Mouse (Mus musculus) forebrain, embryonic 11.5 days (tissue): ENCODE data around the gene Hspd1. TPM values are rescaled to one million over a fixed set of nuclear protein-coding genes. Genes with fewer than 3 reads are reported as not detected.

Experiments
- ATAC-seq: fragments of 200-750 bp; cut with Nextera tagmentation; replicated peaks from 2 replicates; pipeline ENCODE4 v1.8.0; 2017; ENCODE audit warnings: moderate TSS enrichment; ENCODE audit not compliant: low FRiP score
- DNase-seq: peaks from one replicate; pipeline ENCODE4 v3.0.0-alpha.2; 2017; ENCODE audit warnings: low spot score
- H3K27ac ChIP-seq: fragments of 300-500 bp; sonication (generic); 2 replicates; pipeline ENCODE4 v1.5.1; 2014; ENCODE audit warnings: low read depth, low read length
- H3K27me3 ChIP-seq: fragments of 300-500 bp; sonication (generic); 2 replicates; pipeline ENCODE4 v1.6.1; 2014; ENCODE audit warnings: mild to moderate bottlenecking, low read length, mixed read lengths; ENCODE audit not compliant: control insufficient read depth, insufficient read depth
- H3K36me3 ChIP-seq: fragments of 300-500 bp; sonication (generic); 2 replicates; pipeline ENCODE4 v1.6.1; 2014; ENCODE audit warnings: mild to moderate bottlenecking, low read length, moderate library complexity, mixed read lengths; ENCODE audit not compliant: control insufficient read depth, insufficient read depth
- H3K4me1 ChIP-seq: fragments of 300-500 bp; sonication (generic); replicated peaks from 2 replicates; pipeline ENCODE4 v1.6.1; 2014; ENCODE audit warnings: low read length, mixed read lengths; ENCODE audit not compliant: control insufficient read depth, insufficient read depth
- H3K4me2 ChIP-seq: fragments of 300-500 bp; sonication (generic); 2 replicates; pipeline ENCODE4 v1.6.1; 2014; ENCODE audit warnings: low read depth, mild to moderate bottlenecking, low read length, moderate library complexity, mixed read lengths; ENCODE audit not compliant: severe bottlenecking
- H3K4me3 ChIP-seq: fragments of 300-500 bp; sonication (generic); 2 replicates; pipeline ENCODE4 v1.5.1; 2014; ENCODE audit warnings: low read depth, low read length
- H3K9ac ChIP-seq: fragments of 300-500 bp; sonication (generic); 2 replicates; pipeline ENCODE4 v1.6.1; 2014; ENCODE audit warnings: low read length
- H3K9me3 ChIP-seq: fragments of 300-500 bp; sonication (generic); 2 replicates; pipeline ENCODE4 v1.6.1; 2016; ENCODE audit warnings: low read length, mixed read lengths; ENCODE audit not compliant: control insufficient read depth
- WGBS: fragments of 180-500 bp; shearing (Covaris S2); extraction: QIAGEN DNeasy Blood & Tissue Kit; methylation state at CpG from one replicate; pipeline ENCODE4 v1.1.7; 2014; 5-methylcytosine and 5-hydroxymethylcytosine counted together
- polyA plus RNA-seq: library from polyadenylated mRNA; unstranded; fragments of >200 nt; fragmentation: Nextera tagmentation; extraction: Ambion mirVana; gene quantifications from 2 replicates; pipeline ENCODE4 v1.2.1, GENCODE M21; 2014

Hspd1 gene
- polyA plus RNA-seq, 1 experiment from 2014 or later = 416 TPM

DNA sequence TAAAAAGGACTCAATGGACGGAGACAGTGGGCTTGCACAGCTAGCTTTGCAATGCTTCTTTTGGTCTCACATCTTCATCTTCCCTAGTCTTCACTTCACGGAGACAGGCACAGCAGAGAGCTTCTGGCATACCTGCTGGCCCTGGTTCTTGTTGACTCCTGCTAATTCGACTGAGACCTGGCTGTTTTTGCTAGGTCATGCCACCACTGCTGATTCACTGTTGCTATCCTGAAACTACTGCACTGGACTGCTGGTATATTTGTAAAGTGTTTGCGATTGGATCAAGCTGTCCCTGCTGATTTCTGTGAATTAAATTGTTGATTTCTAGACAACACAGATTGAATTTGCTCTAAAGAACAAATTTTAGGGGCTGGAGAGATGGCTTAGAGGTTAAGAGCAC, 46.4 kb downstream of the Hspd1 start:
- ATAC-seq = no peak
- Histone ChIP-seq H3K4me2 (no peak overlapping the region), H3K36me3 (no peaks in the 10 kb centered on the region), H3K27ac (no peak overlapping the region), H3K4me1 (no peaks in the 10 kb centered on the region), H3K4me3 (no peak overlapping the region), H3K9ac (no peak overlapping the region), H3K9me3 (no peaks in the 10 kb centered on the region; the same call in 1 of the 2 replicates), H3K27me3 (no peaks in the 10 kb centered on the region)
- DNase-seq = no peak
- WGBS = 82% methylated on average over 4 of the region's 4 CpGs

DNA sequence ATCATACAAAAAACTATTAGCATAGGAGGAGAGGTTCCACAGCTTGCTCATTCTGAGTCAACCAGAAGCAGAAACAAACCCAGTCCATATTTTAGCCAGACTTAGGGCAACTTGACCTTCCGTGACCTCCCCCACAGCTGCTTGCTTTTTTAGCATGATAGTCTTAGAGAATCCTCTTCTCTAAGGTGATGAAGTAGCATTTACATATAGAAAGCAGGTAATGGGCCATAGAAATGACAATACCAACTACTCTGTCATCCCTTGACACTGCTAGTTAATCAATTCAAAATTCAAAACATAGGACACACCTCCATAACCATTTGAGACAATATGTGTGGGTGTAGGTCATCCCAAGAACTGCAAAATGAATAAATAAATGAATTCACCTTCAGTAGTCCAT, 48.1 kb downstream of the Hspd1 start:
- Histone ChIP-seq H3K36me3 (no peaks in the 10 kb centered on the region), H3K27me3 (no peaks in the 10 kb centered on the region), H3K9ac (no peak overlapping the region), H3K4me1 (no peaks in the 10 kb centered on the region), H3K4me2 (no peak overlapping the region), H3K9me3 (no peaks in the 10 kb centered on the region; the same call in 1 of the 2 replicates), H3K27ac (no peak overlapping the region), H3K4me3 (no peak overlapping the region)
- 79% methylated on average over 1 of the region's 1 CpGs for WGBS
- ATAC-seq = no peak
- DNase-seq = no peak

DNA sequence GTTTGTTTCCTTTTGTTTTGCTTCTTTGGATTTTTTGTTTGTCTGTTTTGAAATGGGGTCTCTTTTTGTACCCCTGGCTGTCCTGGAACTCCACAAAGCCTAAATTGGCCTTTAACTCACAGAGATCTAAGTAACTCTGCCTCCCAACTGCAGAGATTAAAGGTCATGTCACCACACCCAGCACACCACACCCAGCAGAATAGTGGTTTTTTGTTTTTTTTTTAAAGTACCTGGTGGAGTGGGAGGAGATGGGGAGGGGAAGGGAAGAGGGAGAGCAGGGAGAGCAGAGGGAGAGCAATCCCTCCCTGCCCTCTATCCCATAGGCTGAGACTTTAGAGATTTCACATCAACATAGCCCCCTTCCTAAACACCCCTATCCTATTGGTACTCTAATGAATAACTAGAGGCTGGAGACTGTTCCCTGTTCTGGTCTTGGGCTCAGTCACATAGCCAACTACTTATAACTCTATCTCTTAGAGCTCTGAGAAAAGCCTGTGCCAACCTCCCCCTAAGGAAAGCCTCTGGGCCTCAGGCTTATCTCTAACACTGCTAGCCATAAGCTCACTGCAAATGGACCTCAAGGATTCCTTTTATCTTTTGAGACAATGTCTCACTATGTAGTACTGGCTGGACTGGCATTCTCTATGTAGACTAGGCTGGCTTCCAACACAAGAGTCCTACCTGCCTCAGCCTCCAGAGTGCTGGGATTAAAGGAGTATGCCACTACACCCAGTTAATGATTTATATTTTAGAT, 56.8 kb downstream of the Hspd1 start:
- Histone ChIP-seq H3K9me3 (no peaks in the 10 kb centered on the region), H3K9ac (no peak overlapping the region), H3K4me3 (no peak overlapping the region), H3K36me3 (no peaks in the 10 kb centered on the region), H3K4me1 (no peaks in the 10 kb centered on the region), H3K27me3 (no peaks in the 10 kb centered on the region), H3K27ac (no peak overlapping the region), H3K4me2 (no peak overlapping the region)
- ATAC-seq = no peak
- no peak for DNase-seq

DNA sequence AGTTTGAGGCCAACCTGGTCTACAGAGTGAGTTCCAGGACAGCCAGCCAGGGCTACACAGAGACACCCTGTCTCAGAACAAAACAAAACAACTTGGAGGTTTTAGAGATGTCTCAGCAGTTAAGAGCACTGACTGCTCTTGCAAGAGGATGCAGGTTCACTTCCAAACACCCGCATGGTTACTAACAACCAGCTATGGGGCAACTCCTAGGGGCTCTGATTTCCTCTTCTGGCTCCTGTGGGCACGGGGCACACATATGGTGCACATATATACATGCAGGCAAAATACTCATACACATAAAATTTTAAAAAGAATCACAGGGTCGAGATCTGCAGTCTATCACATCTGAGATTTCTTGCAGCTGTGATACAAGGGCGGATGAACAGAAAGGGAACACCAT, 58.6 kb downstream of the Hspd1 start:
- ATAC-seq (no peak), DNase-seq (no peak)
- H3K4me1 ChIP-seq = no peaks in the 10 kb centered on the region
- no peak overlapping the region for H3K4me3 ChIP-seq
- no peaks in the 10 kb centered on the region for H3K27me3 ChIP-seq
- no peak overlapping the region for H3K4me2 ChIP-seq
- H3K9me3 ChIP-seq = no peaks in the 10 kb centered on the region
- no peak overlapping the region for H3K27ac ChIP-seq
- H3K9ac ChIP-seq = no peak overlapping the region
- H3K36me3 ChIP-seq = no peaks in the 10 kb centered on the region
- WGBS = 78% methylated on average over 4 of the region's 4 CpGs

DNA sequence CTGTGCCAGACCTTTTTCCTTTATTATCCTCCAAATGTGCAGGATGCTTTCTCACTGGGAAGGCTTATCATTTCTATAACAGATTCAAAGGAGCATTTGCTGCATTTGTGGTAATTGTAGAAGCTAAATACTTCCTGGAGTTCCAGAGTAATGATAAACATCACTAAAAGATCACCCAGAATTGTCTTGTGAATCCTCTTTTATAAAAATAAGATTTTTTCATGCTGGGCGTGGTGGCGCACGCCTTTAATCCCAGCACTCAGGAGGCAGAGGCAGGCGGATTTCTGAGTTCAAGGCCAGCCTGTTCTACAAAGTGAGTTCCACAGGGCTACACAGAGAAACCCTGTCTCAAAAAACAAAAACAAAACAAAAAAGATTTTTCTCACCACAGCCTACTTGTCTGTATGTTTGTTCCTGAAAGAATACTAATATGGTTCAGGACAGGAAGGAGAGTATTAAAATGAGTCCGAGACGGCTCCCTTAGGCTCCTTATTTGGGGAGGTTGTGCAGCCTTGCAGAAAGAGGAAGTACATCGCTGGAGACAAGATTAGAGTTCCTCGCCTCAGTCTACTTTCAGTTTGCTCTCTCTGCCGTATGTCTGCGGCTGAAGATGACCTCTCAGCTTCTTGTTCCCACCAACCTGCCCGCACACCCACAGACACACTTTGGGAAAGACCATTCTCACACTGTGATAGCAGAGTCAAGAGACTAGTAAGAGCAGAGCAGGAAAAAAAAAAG, 59.4 kb downstream of the Hspd1 start:
- Histone ChIP-seq H3K4me1 (no peaks in the 10 kb centered on the region), H3K27me3 (no peaks in the 10 kb centered on the region), H3K27ac (no peak overlapping the region), H3K4me3 (no peak overlapping the region), H3K4me2 (no peak overlapping the region), H3K9ac (no peak overlapping the region), H3K9me3 (no peaks in the 10 kb centered on the region), H3K36me3 (no peaks in the 10 kb centered on the region)
- WGBS = 90% methylated on average over 11 of the region's 11 CpGs
- DNase-seq = no peak
- ATAC-seq = no peak

DNA sequence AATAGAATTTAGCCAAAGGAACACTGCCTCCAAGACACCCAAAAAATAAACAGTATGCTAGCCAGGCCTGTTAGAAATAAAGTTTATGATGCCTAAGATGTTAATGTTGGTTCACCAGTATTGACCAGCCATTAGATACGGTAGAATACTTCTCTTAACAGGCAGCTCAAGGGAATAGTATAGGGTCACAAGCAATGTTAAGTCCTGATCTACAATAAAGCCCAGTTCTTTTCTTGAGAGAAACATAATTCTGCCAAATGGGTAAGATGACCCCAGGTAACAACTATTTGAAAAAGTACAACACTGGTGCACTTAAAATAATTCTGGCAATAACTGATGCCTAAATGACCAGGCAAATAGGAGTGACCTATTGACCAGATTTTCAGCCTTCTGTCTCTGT, 60.1 kb downstream of the Hspd1 start:
- Histone ChIP-seq H3K36me3 (no peaks in the 10 kb centered on the region), H3K4me3 (peak overlapping the region; percentile 92; the same call in 1 of the 2 replicates), H3K27ac (no peak overlapping the region), H3K9me3 (no peaks in the 10 kb centered on the region), H3K9ac (no peak overlapping the region; the same call in 1 of the 2 replicates), H3K4me1 (no peaks in the 10 kb centered on the region), H3K27me3 (no peaks in the 10 kb centered on the region), H3K4me2 (peak overlapping the region; percentile 43; the same call in 1 of the 2 replicates)
- no peak for ATAC-seq
- DNase-seq = no peak
- 92% methylated on average over 1 of the region's 1 CpGs for WGBS

Other genes with a start within 250 kb of the Hspd1 start
- gene Ankrd44, start 161.9 kb downstream of the Hspd1 start, polyA plus RNA-seq = 19.1 and 19.3 TPM in 2 replicates
- gene Sf3b1, start 60.8 kb downstream of the Hspd1 start, polyA plus RNA-seq = 327 and 360 TPM in 2 replicates
- gene Coq10b, start 35.5 kb downstream of the Hspd1 start, polyA plus RNA-seq = 30.9 and 32.9 TPM in 2 replicates
- 434 and 507 TPM in 2 replicates for gene Hspe1, start 111 bp downstream of the Hspd1 start, polyA plus RNA-seq
- gene Mob4, start 43.0 kb upstream of the Hspd1 start, polyA plus RNA-seq = 133 and 163 TPM in 2 replicates
- 8.0 and 8.2 TPM in 2 replicates for gene Rftn2, start 138.5 kb upstream of the Hspd1 start, polyA plus RNA-seq
- 3.7 and 3.8 TPM in 2 replicates for gene Mars2, start 148.9 kb upstream of the Hspd1 start, polyA plus RNA-seq